Mouse (Mus musculus) midbrain, embryonic 15.5 days (tissue): ENCODE results near the gene Cdc45. TPM values are rescaled to one million over a fixed set of nuclear protein-coding genes. Genes with fewer than 3 reads are reported as not detected.

Experiments
- ATAC-seq: fragments of 200-750 bp; cut with Nextera tagmentation; replicated peaks from 2 replicates; pipeline ENCODE4 v1.8.0; 2017; ENCODE audit warnings: moderate TSS enrichment
- H3K27ac ChIP-seq: fragments of 300-500 bp; sonication (generic); 2 replicates; pipeline ENCODE4 v1.5.1; 2015; ENCODE audit warnings: mild to moderate bottlenecking, inconsistent platforms
- H3K27me3 ChIP-seq: fragments of 300-500 bp; sonication (generic); replicated peaks from 2 replicates; pipeline ENCODE4 v1.6.1; 2015; ENCODE audit warnings: inconsistent platforms
- H3K36me3 ChIP-seq: fragments of 300-500 bp; sonication (generic); replicated peaks from 2 replicates; pipeline ENCODE4 v1.6.1; 2015; ENCODE audit warnings: inconsistent platforms
- H3K4me1 ChIP-seq: fragments of 300-500 bp; sonication (generic); 2 replicates; pipeline ENCODE4 v1.6.1; 2015; ENCODE audit warnings: inconsistent platforms
- H3K4me2 ChIP-seq: fragments of 300-500 bp; sonication (generic); 2 replicates; pipeline ENCODE4 v1.6.1; 2015; ENCODE audit warnings: inconsistent platforms, mild to moderate bottlenecking, moderate library complexity
- H3K4me3 ChIP-seq: fragments of 300-500 bp; sonication (generic); 2 replicates; pipeline ENCODE4 v1.5.1; 2015; ENCODE audit warnings: mild to moderate bottlenecking, inconsistent platforms
- H3K9ac ChIP-seq: fragments of 300-500 bp; sonication (generic); 2 replicates; pipeline ENCODE4 v1.6.1; 2015; ENCODE audit warnings: mild to moderate bottlenecking, inconsistent platforms
- H3K9me3 ChIP-seq: fragments of 300-500 bp; sonication (generic); 2 replicates; pipeline ENCODE4 v1.6.1; 2016; ENCODE audit warnings: inconsistent platforms
- WGBS: fragments of 180-500 bp; shearing (Covaris S2); methylation state at CpG from one replicate; pipeline ENCODE4 v1.1.7; 2015; ENCODE audit warnings: mixed read lengths; 5-methylcytosine and 5-hydroxymethylcytosine counted together
- polyA plus RNA-seq: library from polyadenylated mRNA; unstranded; fragments of >200 nt; fragmentation: Nextera tagmentation; extraction: Ambion mirVana; gene quantifications from 2 replicates; pipeline ENCODE4 v1.2.1, GENCODE M21; 2015

Cdc45 gene
- polyA plus RNA-seq, 1 experiment from 2014 or later = 6.9 TPM

DNA sequence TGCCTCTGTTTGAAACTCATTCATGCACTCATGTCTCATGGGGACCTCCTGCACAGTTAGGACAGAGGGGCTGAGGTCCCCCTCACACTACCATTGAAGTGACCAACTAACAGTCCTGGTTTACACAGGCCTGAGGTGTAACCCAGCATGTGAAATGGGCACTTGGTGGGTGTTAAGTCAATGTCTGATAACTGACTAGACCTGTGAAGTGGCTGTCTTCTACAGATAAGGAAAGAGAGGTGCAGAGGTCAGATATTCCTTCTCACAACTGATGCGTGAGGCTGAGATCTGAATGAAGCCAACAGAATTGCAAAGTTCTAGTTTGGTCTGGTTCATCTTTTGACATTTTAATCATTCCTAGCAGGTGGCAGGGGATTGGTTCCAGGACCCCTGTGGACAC, 26.3 kb downstream of the Cdc45 start:
- ATAC-seq = no peak
- Histone ChIP-seq H3K36me3 (no peaks in the 10 kb centered on the region), H3K27ac (no peak overlapping the region), H3K27me3 (no peaks in the 10 kb centered on the region), H3K4me1 (no peaks in the 10 kb centered on the region), H3K9me3 (no peaks in the 10 kb centered on the region), H3K9ac (no peak overlapping the region), H3K4me2 (no peak overlapping the region), H3K4me3 (no peak overlapping the region)
- WGBS = 80% methylated on average over 1 of the region's 1 CpGs

DNA sequence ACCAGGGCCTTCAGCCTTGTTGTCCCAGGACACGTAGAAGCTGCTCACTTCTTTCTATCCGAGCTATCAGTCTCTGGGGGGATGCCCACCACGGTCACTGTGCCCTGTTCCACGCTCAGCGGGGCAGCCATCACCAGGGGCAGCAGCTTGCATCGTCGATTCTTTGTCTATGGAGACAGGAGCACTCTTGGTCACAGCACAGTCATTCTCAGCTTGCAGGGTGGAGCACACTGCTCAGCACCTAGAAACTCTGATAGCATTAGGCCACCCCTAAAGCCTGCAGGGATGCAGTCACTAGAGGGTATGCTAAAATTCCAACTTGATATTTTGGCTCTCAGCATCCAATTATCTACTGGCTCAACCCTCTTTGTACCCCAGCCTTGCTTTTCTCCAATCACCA, 26.8 kb downstream of the Cdc45 start:
- no peaks in the 10 kb centered on the region for H3K9me3 ChIP-seq
- no peak overlapping the region for H3K9ac ChIP-seq
- H3K27me3 ChIP-seq = no peaks in the 10 kb centered on the region
- no peak for ATAC-seq
- no peaks in the 10 kb centered on the region for H3K36me3 ChIP-seq
- no peaks in the 10 kb centered on the region for H3K4me1 ChIP-seq
- H3K4me2 ChIP-seq = no peak overlapping the region
- no peak overlapping the region for H3K27ac ChIP-seq
- 93% methylated on average over 7 of the region's 7 CpGs for WGBS
- no peak overlapping the region for H3K4me3 ChIP-seq

DNA sequence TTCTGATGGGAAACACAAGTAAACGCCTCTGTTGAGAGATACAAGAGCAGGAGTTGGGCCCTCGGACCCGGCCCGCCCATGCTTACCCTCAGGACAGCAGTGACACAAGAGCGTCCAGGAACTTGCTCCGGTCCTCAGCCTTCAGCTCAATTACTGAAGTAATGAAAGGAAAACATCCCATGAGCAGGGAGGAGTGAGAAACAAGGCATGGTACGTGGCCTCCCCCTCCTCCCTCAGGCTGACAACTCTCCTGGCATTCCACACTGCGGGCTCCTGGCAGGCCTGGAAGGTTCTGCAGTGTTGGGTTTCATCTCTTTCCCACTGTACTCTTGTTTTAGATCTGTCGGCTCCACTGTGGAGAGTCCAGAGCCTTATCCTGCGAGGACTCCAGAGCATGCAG, 30.0 kb downstream of the Cdc45 start:
- no peak overlapping the region for H3K4me2 ChIP-seq
- no peaks in the 10 kb centered on the region for H3K9me3 ChIP-seq
- no peak overlapping the region for H3K4me3 ChIP-seq
- H3K4me1 ChIP-seq = peaks cover 11% of the 10 kb centered on the region; the same call in 1 of the 2 replicates
- peaks cover 24% of the 10 kb centered on the region for H3K27me3 ChIP-seq
- no peak for ATAC-seq
- H3K9ac ChIP-seq = no peak overlapping the region
- no peaks in the 10 kb centered on the region for H3K36me3 ChIP-seq
- no peak overlapping the region for H3K27ac ChIP-seq
- WGBS = 94% methylated on average over 10 of the region's 10 CpGs

DNA sequence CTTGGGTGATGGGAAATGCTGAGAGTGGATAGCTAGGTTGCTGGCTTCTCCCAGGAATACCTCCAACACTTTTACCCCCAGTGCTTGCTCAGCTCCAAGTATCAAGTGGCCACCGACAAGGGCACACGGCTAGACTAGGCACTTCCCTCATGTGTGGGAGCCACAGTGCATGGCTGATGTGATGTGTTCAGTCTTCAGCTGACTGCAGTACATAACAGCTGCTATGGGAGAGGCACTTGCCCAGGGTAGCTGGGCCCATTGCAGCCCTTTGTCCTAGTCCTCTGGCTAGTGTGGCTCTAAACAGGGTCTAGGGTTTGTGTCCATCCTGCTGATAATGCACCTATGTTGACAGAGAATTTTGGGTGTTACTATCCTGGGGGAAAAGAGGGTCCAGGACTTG, 33.3 kb downstream of the Cdc45 start:
- H3K36me3 ChIP-seq = no peaks in the 10 kb centered on the region

DNA sequence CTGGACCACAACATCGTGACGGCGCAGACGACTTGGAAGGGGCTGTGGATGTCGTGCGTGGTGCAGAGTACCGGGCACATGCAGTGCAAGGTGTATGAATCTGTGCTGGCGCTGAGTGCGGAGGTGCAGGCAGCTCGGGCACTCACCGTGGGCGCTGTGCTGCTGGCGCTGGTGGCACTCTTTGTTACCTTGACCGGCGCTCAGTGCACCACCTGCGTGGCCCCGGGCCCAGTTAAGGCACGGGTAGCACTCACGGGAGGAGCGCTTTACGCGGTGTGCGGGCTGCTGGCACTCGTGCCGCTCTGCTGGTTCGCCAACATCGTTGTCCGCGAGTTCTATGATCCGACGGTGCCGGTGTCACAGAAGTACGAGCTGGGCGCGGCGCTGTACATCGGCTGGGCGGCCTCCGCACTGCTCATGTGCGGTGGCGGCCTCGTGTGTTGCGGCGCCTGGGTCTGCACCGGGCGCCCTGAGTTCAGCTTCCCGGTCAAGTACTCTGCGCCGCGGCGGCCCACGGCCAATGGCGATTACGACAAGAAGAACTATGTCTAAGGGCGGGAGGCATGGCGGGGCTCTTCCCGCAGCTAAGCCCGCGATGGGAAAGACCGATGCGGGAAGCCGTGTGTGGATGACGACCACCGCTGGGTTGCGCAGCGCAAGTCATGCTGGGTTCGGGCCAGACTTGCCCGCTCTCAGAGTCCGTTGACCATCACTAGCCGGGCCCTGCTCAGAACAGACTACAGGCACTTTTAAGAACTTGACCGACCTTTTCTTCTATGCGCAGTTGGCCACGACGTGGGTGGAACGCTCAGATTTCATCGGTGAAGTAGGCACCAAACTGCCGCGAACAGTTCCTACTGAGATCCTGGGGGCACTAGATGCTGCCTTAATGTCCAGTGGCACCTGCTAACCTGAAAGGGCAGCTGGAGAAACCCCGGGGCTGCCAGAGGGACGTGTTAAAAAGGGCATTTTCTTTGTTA, 34.4 kb downstream of the Cdc45 start:
- 2% methylated on average over 80 of the region's 80 CpGs for WGBS
- H3K27me3 ChIP-seq = peaks cover 38% of the 10 kb centered on the region

More for the DNA sequence above, 33.3 kb downstream of the Cdc45 start:
- H3K4me2 ChIP-seq = no peak overlapping the region
- whole genome bisulfite sequencing = 53% methylated on average over 2 of the region's 2 CpGs
- peaks cover 38% of the 10 kb centered on the region for H3K27me3 ChIP-seq
- ATAC-seq = no peak
- H3K4me1 ChIP-seq = peaks cover 19% of the 10 kb centered on the region; the same call in 1 of the 2 replicates
- no peaks in the 10 kb centered on the region for H3K9me3 ChIP-seq
- no peak overlapping the region for H3K27ac ChIP-seq
- peak overlapping the region; percentile 40; the same call in 1 of the 2 replicates for H3K4me3 ChIP-seq
- no peak overlapping the region for H3K9ac ChIP-seq

DNA sequence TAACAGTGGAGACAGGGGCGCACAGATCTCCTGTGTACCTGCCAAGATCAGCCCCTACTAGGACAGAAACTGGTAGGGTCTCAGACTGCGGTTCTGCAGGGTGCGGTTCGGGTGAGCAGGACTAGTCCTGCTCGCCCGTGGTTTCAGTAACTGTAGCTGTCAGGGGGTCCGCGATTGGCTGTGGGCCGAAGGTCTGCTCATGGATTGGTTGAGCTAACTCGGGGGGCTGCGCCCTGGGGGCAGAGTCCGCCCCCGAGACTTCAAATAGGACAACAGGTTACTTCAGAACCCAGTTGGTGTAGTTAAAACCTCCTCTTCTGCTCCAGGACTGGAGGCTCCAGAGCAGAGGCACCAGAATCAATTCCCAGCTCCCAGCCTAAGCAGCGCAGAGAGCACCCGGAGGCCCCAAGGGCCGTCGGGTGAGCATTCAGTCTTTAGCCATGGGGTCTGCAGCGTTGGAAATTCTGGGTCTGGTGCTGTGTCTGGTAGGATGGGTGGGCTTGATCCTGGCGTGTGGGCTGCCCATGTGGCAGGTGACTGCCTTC, 35.2 kb downstream of the Cdc45 start, which contains the start of gene Cldn5:
TSS of gene Cldn5 (plus strand) at position 292 of the 545 bp plus-strand sequence.
- H3K9ac ChIP-seq = peak within 1 kb of the TSS; percentile 33; the same call in 1 of the 2 replicates
- peaks cover 38% of the 10 kb centered on the region for H3K27me3 ChIP-seq
- H3K27ac ChIP-seq = no peak within 1 kb of the TSS
- no peaks in the 10 kb centered on the region for H3K36me3 ChIP-seq
- ATAC-seq = peak; percentile 22; the same call in 1 of the 2 replicates
- peak within 1 kb of the TSS; percentile 61 for H3K4me2 ChIP-seq
- H3K4me1 ChIP-seq = peaks cover 19% of the 10 kb centered on the region; the same call in 1 of the 2 replicates
- 6% methylated on average over 19 of the region's 19 CpGs for WGBS
- no peaks in the 10 kb centered on the region for H3K9me3 ChIP-seq
- peak within 1 kb of the TSS; percentile 40 for H3K4me3 ChIP-seq

More for the DNA sequence above, 34.4 kb downstream of the Cdc45 start:
- Histone ChIP-seq H3K4me3 (peak overlapping the region; percentile 40), H3K9ac (peak overlapping the region; percentile 33; the same call in 1 of the 2 replicates), H3K9me3 (no peaks in the 10 kb centered on the region), H3K4me1 (peaks cover 19% of the 10 kb centered on the region; the same call in 1 of the 2 replicates), H3K4me2 (peak overlapping the region; percentile 61), H3K36me3 (no peaks in the 10 kb centered on the region), H3K27ac (no peak overlapping the region)
- peak; percentile 79 for ATAC-seq

DNA sequence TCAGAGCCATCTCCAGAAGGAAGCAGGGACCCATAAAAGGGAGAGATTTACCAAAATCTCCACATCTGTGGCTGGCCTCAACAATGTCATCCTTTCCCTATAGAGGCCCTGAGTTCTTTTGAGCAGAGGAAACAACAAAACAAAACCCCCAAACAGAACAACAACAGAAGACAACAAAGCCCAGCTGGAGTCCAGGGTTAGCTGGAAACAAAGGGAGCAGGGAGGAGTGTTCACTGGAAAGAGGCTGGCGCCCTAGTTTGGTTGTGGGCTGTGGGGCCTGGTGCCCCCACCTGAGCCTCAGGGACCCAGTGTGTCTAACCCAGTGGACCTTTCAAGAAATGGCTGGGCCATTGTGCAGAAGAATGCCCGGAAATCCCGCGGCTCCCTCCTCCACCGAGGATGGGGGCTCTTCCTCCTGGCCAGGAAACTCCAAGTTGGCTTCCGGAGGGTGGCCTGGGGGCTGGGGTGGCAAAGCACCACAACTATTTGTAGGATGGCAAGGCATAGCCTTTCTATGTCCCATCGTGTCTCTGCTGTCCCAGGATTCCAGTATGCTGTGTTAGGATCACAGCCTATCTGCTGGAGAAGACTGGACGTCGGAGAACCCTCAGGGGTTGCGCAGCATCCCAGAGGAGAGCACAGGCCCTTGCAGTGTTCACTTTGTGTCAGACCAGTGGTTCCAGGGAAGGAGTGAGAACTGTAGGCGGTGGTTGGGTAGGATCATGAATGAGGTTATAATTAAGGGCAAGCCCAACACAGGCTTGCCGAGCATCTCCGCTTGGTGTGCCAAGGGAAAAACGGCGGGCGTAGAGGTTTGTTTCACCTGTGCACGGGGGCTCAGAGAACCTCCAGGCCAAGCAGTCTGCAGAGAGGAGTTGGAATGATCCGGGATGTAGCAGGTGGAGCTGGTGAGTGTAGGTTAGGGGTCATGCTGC, 35.9 kb downstream of the Cdc45 start:
- 26% methylated on average over 18 of the region's 18 CpGs for WGBS
- Histone ChIP-seq H3K9ac (no peak overlapping the region), H3K27me3 (peaks cover 38% of the 10 kb centered on the region), H3K4me3 (peak overlapping the region; percentile 40; the same call in 1 of the 2 replicates), H3K4me1 (peaks cover 19% of the 10 kb centered on the region; the same call in 1 of the 2 replicates), H3K27ac (no peak overlapping the region), H3K9me3 (no peaks in the 10 kb centered on the region), H3K4me2 (peak overlapping the region; percentile 61), H3K36me3 (no peaks in the 10 kb centered on the region)
- ATAC-seq = no peak

DNA sequence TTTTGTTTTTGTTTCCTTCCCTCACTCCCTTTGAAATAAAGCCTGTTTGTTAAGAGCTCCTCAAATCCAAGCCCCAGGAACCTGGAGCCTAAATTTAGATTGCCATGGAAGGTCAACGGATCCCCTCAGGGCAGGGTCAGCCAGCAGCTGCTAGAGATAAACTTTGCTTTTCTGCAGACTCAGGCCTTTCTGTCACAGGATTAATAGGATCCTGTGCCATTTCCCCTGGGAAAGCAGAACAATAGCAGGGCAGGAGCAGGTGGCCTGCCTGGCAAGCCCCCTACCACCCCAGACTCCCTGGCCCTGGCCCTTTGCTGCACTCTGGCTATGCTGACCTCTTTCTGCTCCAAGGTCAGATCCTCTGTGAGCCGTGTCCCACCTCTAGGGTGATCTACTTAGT, 37.9 kb downstream of the Cdc45 start:
- WGBS = 17% methylated on average over 2 of the region's 2 CpGs
- Histone ChIP-seq H3K4me2 (no peak overlapping the region), H3K9me3 (no peaks in the 10 kb centered on the region), H3K27ac (no peak overlapping the region), H3K4me1 (peaks cover 19% of the 10 kb centered on the region; the same call in 1 of the 2 replicates), H3K9ac (no peak overlapping the region), H3K4me3 (no peak overlapping the region), H3K36me3 (no peaks in the 10 kb centered on the region), H3K27me3 (peaks cover 34% of the 10 kb centered on the region)
- no peak for ATAC-seq

DNA sequence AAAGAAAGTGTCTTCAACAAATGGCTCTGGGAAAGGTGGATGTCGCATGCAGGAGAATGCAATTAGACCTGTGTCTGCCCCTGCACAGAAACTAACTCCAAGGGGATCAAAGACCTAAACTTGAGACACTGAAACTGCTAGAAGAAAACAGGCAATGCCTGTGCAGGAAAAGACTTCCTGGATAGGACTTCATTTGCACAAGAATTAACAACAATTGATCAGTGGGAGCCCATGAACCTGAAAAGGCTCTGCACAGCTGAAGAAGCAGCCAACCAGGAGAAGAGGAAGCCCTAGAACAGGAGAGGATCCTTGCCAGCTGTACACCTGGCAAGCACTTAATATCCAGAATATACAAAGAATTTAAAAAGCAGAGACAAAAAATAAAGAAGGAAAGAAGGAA, 42.3 kb downstream of the Cdc45 start:
- WGBS = 43% methylated on average over 1 of the region's 1 CpGs
- Histone ChIP-seq H3K9ac (no peak overlapping the region), H3K27me3 (no peaks in the 10 kb centered on the region), H3K36me3 (no peaks in the 10 kb centered on the region), H3K4me2 (no peak overlapping the region), H3K4me3 (no peak overlapping the region), H3K27ac (no peak overlapping the region), H3K4me1 (0 out of 2 replicates have a peak, but pooled peaks cover 2% of the 10 kb centered on the region), H3K9me3 (no peaks in the 10 kb centered on the region)
- ATAC-seq = no peak

DNA sequence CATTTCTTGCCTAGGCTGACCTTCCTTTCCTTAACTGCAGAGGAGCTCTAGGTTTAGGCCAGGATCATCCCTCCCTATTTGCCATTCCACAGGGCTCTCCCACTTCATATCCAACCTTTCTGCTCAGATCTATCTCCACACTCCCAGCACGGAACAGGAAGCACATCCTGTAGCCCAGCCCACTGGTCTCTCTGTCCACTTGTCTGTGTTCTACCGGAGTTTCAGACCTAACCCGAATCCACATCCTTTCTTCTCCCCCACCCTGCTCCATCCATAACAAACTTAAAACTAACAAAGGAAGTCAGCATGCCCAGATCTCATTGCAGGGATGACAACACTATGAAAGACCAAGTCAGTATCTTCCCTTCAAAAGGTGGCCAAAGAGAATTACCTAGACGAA, 45.4 kb downstream of the Cdc45 start:
- Histone ChIP-seq H3K36me3 (no peaks in the 10 kb centered on the region), H3K9ac (no peak overlapping the region), H3K4me3 (no peak overlapping the region), H3K4me2 (no peak overlapping the region), H3K9me3 (no peaks in the 10 kb centered on the region), H3K27me3 (no peaks in the 10 kb centered on the region), H3K4me1 (no peaks in the 10 kb centered on the region), H3K27ac (no peak overlapping the region)
- ATAC-seq = no peak
- 81% methylated on average over 4 of the region's 4 CpGs for WGBS

DNA sequence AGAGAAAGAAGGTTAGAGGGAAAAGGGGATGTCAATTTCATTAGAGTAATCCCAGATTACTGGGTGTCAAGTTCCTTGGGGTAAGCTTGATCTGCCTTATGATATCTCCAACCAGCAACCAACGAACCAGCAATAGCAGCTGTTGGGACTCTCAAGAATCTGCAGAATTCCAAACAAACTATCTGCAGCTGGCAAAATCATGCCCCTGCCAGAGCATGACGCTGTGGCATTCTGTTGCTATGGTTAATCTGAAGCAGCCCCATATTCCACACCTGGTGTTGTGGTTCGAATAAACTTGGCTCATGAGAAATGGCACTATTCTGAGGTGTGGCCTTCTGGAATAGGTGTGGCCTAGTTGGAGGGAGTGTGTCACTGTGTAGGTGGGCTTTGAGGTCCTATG, 48.8 kb downstream of the Cdc45 start:
- no peaks in the 10 kb centered on the region for H3K9me3 ChIP-seq
- no peak overlapping the region for H3K4me2 ChIP-seq
- 76% methylated on average over 3 of the region's 3 CpGs for WGBS
- no peaks in the 10 kb centered on the region for H3K4me1 ChIP-seq
- no peak overlapping the region for H3K4me3 ChIP-seq
- H3K9ac ChIP-seq = no peak overlapping the region
- H3K27me3 ChIP-seq = no peaks in the 10 kb centered on the region
- no peaks in the 10 kb centered on the region for H3K36me3 ChIP-seq
- H3K27ac ChIP-seq = no peak overlapping the region
- no peak for ATAC-seq
